Mouse (Mus musculus) ES-E14 (cell line): ENCODE measurements around the gene Cd2bp2. TPM values are rescaled to one million over a fixed set of nuclear protein-coding genes. Genes with fewer than 3 reads are reported as not detected.

Source experiments
- DNase-seq: peaks from one replicate; pipeline ENCODE4 v3.0.0-alpha.2; 2013; ENCODE audit warnings: low read depth, low spot score
- H3K27ac ChIP-seq: 2 replicates; pipeline ENCODE4 v1.5.1; 2012; ENCODE audit warnings: low read depth, mild to moderate bottlenecking, low read length, moderate library complexity, mixed read lengths; ENCODE audit not compliant: poor library complexity, insufficient read depth, severe bottlenecking
- H3K36me3 ChIP-seq: 2 replicates; pipeline ENCODE4 v1.6.1; 2012; ENCODE audit warnings: mild to moderate bottlenecking, low read length, moderate library complexity, mixed read lengths; ENCODE audit not compliant: control insufficient read depth, poor library complexity, insufficient read depth, severe bottlenecking
- H3K4me1 ChIP-seq, 2 experiments: fragments of 150-350 bp in 1 of 2; sonication (generic) in 1 of 2; 2 replicates each; pipeline ENCODE4 v1.6.1; 2012; ENCODE audit warnings: low read length in 2 of 2, mild to moderate bottlenecking in 1 of 2, mixed read lengths in 1 of 2; ENCODE audit not compliant: control insufficient read depth in 2 of 2, insufficient read depth in 2 of 2, poor library complexity in 1 of 2
- H3K4me3 ChIP-seq, 2 experiments: fragments of 150-350 bp in 1 of 2; sonication (generic) in 1 of 2; 2 replicates each; pipeline ENCODE4 v1.5.1; 2012; ENCODE audit warnings: low read length in 2 of 2, low read depth in 1 of 2, mild to moderate bottlenecking in 1 of 2, mixed read lengths in 1 of 2; ENCODE audit not compliant: insufficient read depth in 1 of 2, poor library complexity in 1 of 2, severe bottlenecking in 1 of 2
- H3K9ac ChIP-seq: 2 replicates; pipeline ENCODE4 v1.6.1; 2012; ENCODE audit warnings: low read depth, mild to moderate bottlenecking, low read length, mixed read lengths; ENCODE audit not compliant: poor library complexity, insufficient read depth, severe bottlenecking
- H3K9me3 ChIP-seq: fragments of 150-350 bp; sonication (generic); 2 replicates; pipeline ENCODE4 v1.6.1; 2012; ENCODE audit warnings: low read depth, mild to moderate bottlenecking, low read length; ENCODE audit not compliant: control insufficient read depth, insufficient read depth
- CHD2 ChIP-seq: IDR thresholded peaks from 2 replicates; pipeline ENCODE4 v1.6.1; 2014; ENCODE audit warnings: mild to moderate bottlenecking, low read depth, low read length, inconsistent platforms
- HCFC1 ChIP-seq: IDR thresholded peaks from 2 replicates; pipeline ENCODE4 v1.6.1; 2012; ENCODE audit warnings: low read length, inconsistent platforms, borderline replicate concordance; ENCODE audit not compliant: insufficient read depth
- MAFK ChIP-seq: IDR thresholded peaks from 2 replicates; pipeline ENCODE4 v1.6.1; 2014; ENCODE audit warnings: mild to moderate bottlenecking, low read depth, low read length, inconsistent platforms; ENCODE audit not compliant: insufficient read depth
- ZC3H11A ChIP-seq: IDR thresholded peaks from 2 replicates; pipeline ENCODE4 v1.6.1; 2012; ENCODE audit warnings: low read depth, mild to moderate bottlenecking, inconsistent platforms, low read length, borderline replicate concordance
- ZNF384 ChIP-seq: IDR thresholded peaks from 2 replicates; pipeline ENCODE4 v1.6.1; 2012; ENCODE audit warnings: low read depth, low read length, inconsistent platforms
- in situ Hi-C, 2 experiments: fragments of 600-800 bp; cut with MboI; formaldehyde crosslinking; loops; one replicate each; pipeline ENCODE4 v1.15.1; 2025; ENCODE audit warnings: low sequenced_read_pairs in 2 of 2, inconsistent platforms in 1 of 2; ENCODE audit not compliant: unreplicated experiment in 2 of 2
- total RNA-seq: library from RNA; depleted of rRNA; stranded (reverse); fragments of 300-350 nt; gene quantifications from 2 replicates; pipeline ENCODE4 v1.2.3, GENCODE M21; 2012

Gene Cd2bp2
- total RNA-seq, 1 experiment = 113 TPM

DNA sequence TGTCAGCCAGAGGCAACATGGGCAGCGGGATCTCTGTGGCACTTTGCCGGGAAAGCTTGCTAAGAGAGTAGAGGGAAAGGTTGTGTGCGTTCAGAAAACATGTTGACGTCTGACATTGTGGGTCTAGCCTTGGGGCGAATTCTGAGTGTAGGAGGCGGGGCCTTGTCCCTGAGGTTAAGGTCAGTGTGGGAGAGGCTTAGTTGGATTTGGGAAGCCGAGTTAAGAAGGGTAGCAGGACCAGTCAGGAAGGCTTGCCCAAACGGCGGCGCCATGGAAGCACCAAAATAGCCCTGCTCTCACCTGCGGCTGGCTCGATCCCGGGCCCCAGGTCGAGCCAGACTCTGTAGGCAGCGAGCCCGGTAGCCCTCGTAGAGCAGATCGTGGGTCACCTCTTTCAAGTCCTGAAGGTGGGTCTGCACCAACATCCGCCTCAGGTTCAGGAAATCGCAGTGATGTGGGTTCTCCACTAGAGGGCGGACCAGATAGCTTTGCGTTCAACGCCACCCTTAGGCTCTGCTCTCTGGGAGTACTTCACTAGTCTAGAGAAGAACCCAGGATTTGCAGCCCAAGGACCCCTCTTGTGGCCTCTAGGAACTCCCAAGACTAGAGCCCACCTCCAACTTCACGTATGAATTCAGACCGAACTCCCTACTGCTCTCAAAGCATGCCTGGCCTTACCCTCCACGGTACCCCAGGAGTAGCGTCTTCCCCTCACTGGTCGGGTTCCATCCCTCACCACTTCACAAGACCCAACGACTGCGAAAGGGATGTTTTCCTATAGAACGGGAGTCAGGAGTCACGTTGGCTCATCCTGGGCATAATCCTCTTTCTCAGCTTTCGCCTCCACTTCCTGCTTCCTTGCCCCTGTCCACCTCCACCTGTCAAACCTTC lies 19.4 kb upstream of the Cd2bp2 start:
- Histone ChIP-seq H3K4me1 (peaks cover 20 to 29% of the 10 kb centered on the region in 2 experiments), H3K36me3 (peaks cover 16% of the 10 kb centered on the region), H3K4me3 (peak overlapping the region; percentile 55 to 71), H3K9me3 (no peaks in the 10 kb centered on the region), H3K9ac (peak overlapping the region; percentile 76), H3K27ac (peak overlapping the region; percentile 98)
- in situ Hi-C loops = no loop called here
- peak; percentile 83 for DNase-seq
- TF ChIP-seq ZC3H11A (no peak), ZNF384 (no peak), MAFK (no peak), HCFC1 (no peak; the same call in 1 of the 2 replicates), CHD2 (no peak)

DNA sequence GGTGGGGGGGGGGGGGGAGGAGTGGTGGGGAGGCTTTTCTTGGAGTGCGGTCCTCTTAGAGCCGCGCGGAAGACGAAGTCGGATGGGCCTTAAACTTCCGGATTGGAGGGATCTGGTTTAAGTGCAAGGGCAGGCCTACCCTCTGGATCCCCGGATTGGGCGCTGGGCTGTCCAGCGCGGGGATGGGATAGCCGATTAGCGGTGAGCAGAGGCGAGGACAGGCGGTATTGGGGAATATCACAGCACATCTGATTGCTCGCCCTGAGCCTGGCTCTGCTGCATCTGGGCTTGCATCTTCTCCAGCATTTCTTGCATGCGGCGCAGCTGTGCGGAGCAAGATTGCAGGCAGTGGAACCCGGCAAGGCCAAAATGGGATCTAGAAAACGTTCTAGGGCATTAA lies 18.7 kb upstream of the Cd2bp2 start:
- no peak for DNase-seq
- H3K9ac ChIP-seq = peak overlapping the region; percentile 76
- no peaks in the 10 kb centered on the region for H3K9me3 ChIP-seq
- TF ChIP-seq CHD2 (no peak), HCFC1 (no peak), ZNF384 (no peak), ZC3H11A (no peak), MAFK (no peak)
- H3K4me1 ChIP-seq = peaks cover 20 to 32% of the 10 kb centered on the region in 2 experiments
- peak overlapping the region; percentile 55 to 71 for H3K4me3 ChIP-seq
- H3K27ac ChIP-seq = peak overlapping the region; percentile 98
- H3K36me3 ChIP-seq = peaks cover 16% of the 10 kb centered on the region
- in situ Hi-C loops = no loop called here

DNA sequence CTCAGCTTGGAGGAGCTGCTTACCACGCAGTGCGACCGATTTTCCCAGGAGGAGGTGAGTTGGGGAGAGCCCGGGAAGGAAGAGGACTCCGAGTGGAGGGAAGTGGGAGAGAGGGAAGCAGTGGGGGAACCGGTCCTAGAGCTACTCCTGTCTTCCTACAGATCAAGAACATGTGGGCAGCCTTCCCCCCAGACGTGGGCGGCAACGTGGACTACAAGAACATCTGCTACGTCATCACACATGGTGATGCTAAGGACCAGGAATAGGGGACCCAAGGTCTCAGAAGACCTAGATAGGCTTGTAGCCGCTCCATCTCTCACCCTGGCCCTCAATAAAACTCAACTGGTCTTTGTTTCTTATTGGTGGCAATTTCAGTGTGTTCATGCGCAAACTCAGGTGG lies 18.1 kb upstream of the Cd2bp2 start:
- Histone ChIP-seq H3K36me3 (peaks cover 16% of the 10 kb centered on the region), H3K9me3 (no peaks in the 10 kb centered on the region), H3K4me1 (peaks cover 20 to 29% of the 10 kb centered on the region in 2 experiments), H3K4me3 (peak overlapping the region in 1 of 2 experiments; percentile 71; a peak in 3 of 4 replicates), H3K9ac (peak overlapping the region; percentile 70; the same call in 1 of the 2 replicates), H3K27ac (peak overlapping the region; percentile 98)
- in situ Hi-C loops = no loop called here
- TF ChIP-seq ZC3H11A (no peak), CHD2 (no peak), ZNF384 (no peak), MAFK (no peak), HCFC1 (no peak)
- no peak for DNase-seq

DNA sequence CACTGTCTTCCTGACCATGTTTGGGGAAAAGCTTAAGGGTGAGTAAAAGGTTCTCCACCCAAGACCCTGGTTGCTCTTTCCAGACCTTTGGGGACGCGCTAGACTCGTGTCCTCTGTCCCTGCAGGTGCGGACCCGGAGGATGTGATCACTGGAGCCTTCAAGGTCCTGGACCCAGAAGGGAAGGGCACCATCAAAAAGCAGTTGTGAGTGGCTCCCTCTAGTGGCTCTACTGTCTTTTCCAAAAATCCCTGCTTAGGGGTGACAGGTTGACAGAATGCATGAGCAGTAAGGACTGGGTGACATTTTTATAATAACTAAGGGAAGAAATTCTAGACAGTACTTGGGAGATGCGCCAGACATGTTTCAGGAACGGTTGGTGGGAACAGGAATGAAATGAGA lies 17.6 kb upstream of the Cd2bp2 start:
- peaks cover 16% of the 10 kb centered on the region for H3K36me3 ChIP-seq
- H3K27ac ChIP-seq = peak overlapping the region; percentile 98
- H3K4me3 ChIP-seq = peak overlapping the region in 1 of 2 experiments; percentile 71; a peak in 3 of 4 replicates
- in situ Hi-C loops = no loop called here
- H3K9me3 ChIP-seq = no peaks in the 10 kb centered on the region
- H3K9ac ChIP-seq = peak overlapping the region; percentile 70
- H3K4me1 ChIP-seq = peaks cover 18 to 28% of the 10 kb centered on the region in 2 experiments
- DNase-seq = peak; percentile 77
- TF ChIP-seq MAFK (no peak), CHD2 (no peak), HCFC1 (no peak), ZC3H11A (no peak), ZNF384 (no peak)
